ENCODE assay signal across 14 mouse cellular contexts in genomic region chr4:136512905-136513304, GRCm38 (mm10). TPM values are rescaled to one million over a fixed set of nuclear protein-coding genes. Genes with fewer than 3 reads are reported as not detected.
DNase-seq lines count a peak whose midpoint lies in the region; TF ChIP-seq lines count a peak whose summit lies in the region.
"Had no signal": no experiment of that assay in that cellular context is flagged by ENCODE, and none has a peak within 500 bp of the region (broad histone marks: within the 10 kb centered on the region; RNA-seq: fewer than 3 reads in every experiment).

No protein-coding gene starts in this region.

- no peak for TF ChIP-seq CTCF in gastrocnemius, adult 2 months (IDR thresholded peaks at IDR 0.05)
- no peak for TF ChIP-seq CTCF in thymus, adult 2 months (IDR thresholded peaks at IDR 0.05; ENCODE audit: borderline replicate concordance, control insufficient read depth, extremely low read depth, insufficient read depth, low read length, poor library complexity)

- intact Hi-C loops in gastrocnemius, adult 2 months (cut with DNase I) = loop anchor here (5.0 kb wide), 1 partner anchor 41 kb away; no protein-coding TSS in a partner anchor
- intact Hi-C loops in gastrocnemius, postnatal 36 days (cut with DNase I) = no loop called here

- H3K4me1 ChIP-seq in thymus, adult 2 months (replicated peaks; ENCODE audit: control insufficient read depth, insufficient read depth, low read length) = no peaks in the 10 kb centered on the region

- peak; percentile 21 to 30 for DNase-seq in heart, adult 9 months (ENCODE audit: low spot score in 2 of 2)
- DNase-seq in heart, adult 8-10 months (ENCODE audit: low spot score) = no peak
- DNase-seq in gastrocnemius, adult 2 months = peak; percentile 46
- DNase-seq in gastrocnemius, postnatal 36 days = peak; percentile 11
- DNase-seq in kidney, postnatal 25 days = peak; percentile 17 to 66
- DNase-seq in urinary bladder, postnatal 36 days (ENCODE audit: low spot score in 2 of 2) = no peak
- DNase-seq in thymus, adult 2 months = no peak
- DNase-seq: cerebellum, adult 18-20 months; layer of hippocampus, postnatal 36 days; lung, adult 18-20 months had no signal

- no peaks in the 10 kb centered on the region for H3K27me3 ChIP-seq in thymus, adult 2 months (ENCODE audit: control insufficient read depth, insufficient read depth, low read length)
- H3K27me3 ChIP-seq: limb, embryonic 12.5 days had no signal

- H3K4me3 ChIP-seq in gastrocnemius, adult 2 months = no peak overlapping the region
- no peak overlapping the region for H3K4me3 ChIP-seq in thymus, adult 2 months (ENCODE audit: control insufficient read depth, insufficient read depth, low read length)
- H3K4me3 ChIP-seq: hindbrain, embryonic 10.5 days; limb, embryonic 12.5 days had no signal

- no peak for TF ChIP-seq POLR2A in thymus, adult 2 months (IDR thresholded peaks at IDR 0.05; ENCODE audit: control insufficient read depth, extremely low read depth, insufficient read depth, low read length, poor library complexity)

- H3K27ac ChIP-seq in gastrocnemius, adult 2 months = 0 out of 2 replicates have a peak overlapping the region, but pooled peaks have one; percentile 16
- no peak overlapping the region for H3K27ac ChIP-seq in thymus, adult 2 months (ENCODE audit: control insufficient read depth, insufficient read depth, low read length)
- H3K27ac ChIP-seq: hindbrain, embryonic 10.5 days; kidney, postnatal 0 days; limb, embryonic 12.5 days had no signal

- no peaks in the 10 kb centered on the region for H3K36me3 ChIP-seq in thymus, adult 2 months (ENCODE audit: control insufficient read depth, insufficient read depth, low read length)
- H3K36me3 ChIP-seq: limb, embryonic 12.5 days had no signal

RNA-seq across cellular contexts. Expression of gene Luzp1, which starts 43.3 kb away (rescaled TPM):
- 10 to 100 TPM; 28.3 to 48.0 (median 38.1) TPM for total RNA-seq in heart, adult 8-10 months (2022)
- total RNA-seq in gastrocnemius, adult 2 months (2021) = 10 to 100 TPM; 10.8 to 16.0 TPM
- total RNA-seq in gastrocnemius, postnatal 36 days (2021) = 10 to 100 TPM; 12.6 to 13.1 TPM
- 4.1 and 5.0 TPM in 2 replicates for polyA plus RNA-seq in thymus, adult 2 months (2012; rRNA removed)

RNA-seq across cellular contexts. Expression of gene 6030445D17Rik, which starts 50.9 kb away (rescaled TPM):
- under 1 TPM in 3 of 4 experiments, not detected in 1; 0.24 to 0.60 (median 0.41) TPM for total RNA-seq in heart, adult 8-10 months (2022)
- total RNA-seq in gastrocnemius, adult 2 months (2021) = under 1 TPM; 0.13 to 0.17 TPM
- under 1 TPM; 0.15 to 0.38 TPM for total RNA-seq in gastrocnemius, postnatal 36 days (2021)
- 0.14 and 0.19 TPM in 2 replicates for polyA plus RNA-seq in thymus, adult 2 months (2012; rRNA removed)
- total RNA-seq: megakaryocyte progenitor cell, adult 5-6 weeks had no signal

Comparison
In these comparisons a context has a peak if more than half of its experiments do, and no peak if none do; other contexts are left out.
1. DNase-seq: peak in heart, adult 9 months (2 of 2), gastrocnemius, adult 2 months (single experiment), gastrocnemius, postnatal 36 days (2 of 2) and kidney, postnatal 25 days (2 of 2); none in heart, adult 8-10 months (single experiment), urinary bladder, postnatal 36 days (0 of 2) and thymus, adult 2 months (single experiment).